ENCODE assay signal across 9 mouse cellular contexts in the genomic region with DNA sequence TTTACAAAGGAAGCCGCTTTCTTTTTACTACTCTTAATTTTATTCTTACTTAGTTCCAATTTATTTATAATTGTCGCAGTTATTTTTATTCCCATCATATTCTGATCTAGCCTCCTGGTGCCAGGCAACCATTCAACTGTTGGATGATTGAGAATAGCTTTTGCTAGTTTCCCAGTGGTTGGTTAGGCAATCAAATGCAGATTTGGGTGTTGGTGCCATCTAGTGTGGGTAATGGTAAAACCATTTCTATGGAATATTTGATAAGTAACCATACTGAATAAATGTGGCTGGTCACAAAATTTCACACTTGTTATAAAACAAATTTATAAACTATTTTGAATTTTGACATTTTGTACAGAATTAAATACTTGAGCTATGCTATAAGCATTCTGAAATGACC. TPM values are rescaled to one million over a fixed set of nuclear protein-coding genes. Genes with fewer than 3 reads are reported as not detected.
DNase-seq lines count a peak whose midpoint lies in the region; ATAC-seq and TF ChIP-seq lines count a peak whose summit lies in the region.
"Had no signal": no experiment of that assay in that cellular context is flagged by ENCODE, and none has a peak within 500 bp of the region (broad histone marks: within the 10 kb centered on the region; RNA-seq: fewer than 3 reads in every experiment).

No protein-coding gene starts in this region.

- ATAC-seq in hindbrain, embryonic 14.5 days (ENCODE audit: low FRiP score), result no peak; the same call in 1 of the 2 replicates
- no peak for ATAC-seq in hindbrain, embryonic 13.5 days (ENCODE audit: low FRiP score)

- no peak overlapping the region for H3K4me2 ChIP-seq in hindbrain, embryonic 14.5 days (replicated peaks)
- no peak overlapping the region for H3K4me2 ChIP-seq in hindbrain, embryonic 13.5 days
- H3K4me2 ChIP-seq: stomach, embryonic 15.5 days had no signal

- DNase-seq in hindbrain, embryonic 14.5 days (ENCODE audit: low spot score), result peak; percentile 60
- DNase-seq in thymus, adult 2 months, result peak; percentile 9
- no peak for DNase-seq in thymus, adult 18-20 months
- peak; percentile 17 for DNase-seq in c-Kit-positive CD71-positive TER-119-positive erythroid progenitor cells, embryonic 14.5 days (ENCODE audit: low spot score)
- peak; percentile 55 for DNase-seq in splenic B cell, adult 2 months (ENCODE audit: low read depth, low spot score)
- DNase-seq in gastrocnemius, postnatal 4 days (ENCODE audit: low spot score in 2 of 2), result no peak

- no peak overlapping the region for H3K4me3 ChIP-seq in hindbrain, embryonic 14.5 days (replicated peaks; ENCODE audit: low read length)
- no peak overlapping the region for H3K4me3 ChIP-seq in hindbrain, embryonic 13.5 days
- no peak overlapping the region for H3K4me3 ChIP-seq in thymus, adult 2 months (ENCODE audit: control insufficient read depth, insufficient read depth, low read length)
- H3K4me3 ChIP-seq: stomach, embryonic 15.5 days had no signal

- H3K27ac ChIP-seq in hindbrain, embryonic 14.5 days, result no peak overlapping the region
- H3K27ac ChIP-seq in hindbrain, embryonic 13.5 days, result no peak overlapping the region
- no peak overlapping the region for H3K27ac ChIP-seq in thymus, adult 2 months (ENCODE audit: control insufficient read depth, insufficient read depth, low read length)
- H3K27ac ChIP-seq: macrophage; stomach, embryonic 15.5 days had no signal

- H3K9ac ChIP-seq in hindbrain, embryonic 14.5 days, result no peak overlapping the region
- no peak overlapping the region for H3K9ac ChIP-seq in hindbrain, embryonic 13.5 days
- H3K9ac ChIP-seq: stomach, embryonic 15.5 days had no signal

- TF ChIP-seq CTCF in thymus, adult 2 months (IDR thresholded peaks at IDR 0.05; ENCODE audit: borderline replicate concordance, control insufficient read depth, extremely low read depth, insufficient read depth, low read length, poor library complexity), result no peak

- WGBS in hindbrain, embryonic 14.5 days, result 93% methylated on average over 2 of the region's 2 CpGs
- WGBS in hindbrain, embryonic 13.5 days, result 90% methylated on average over 2 of the region's 2 CpGs
- WGBS in thymus, adult 2 months, result 97% methylated on average over 2 of the region's 2 CpGs

- no peak for TF ChIP-seq POLR2A in thymus, adult 2 months (IDR thresholded peaks at IDR 0.05; ENCODE audit: control insufficient read depth, extremely low read depth, insufficient read depth, low read length, poor library complexity)

- no peaks in the 10 kb centered on the region for H3K9me3 ChIP-seq in hindbrain, embryonic 14.5 days (ENCODE audit: control insufficient read depth, low read length)
- no peaks in the 10 kb centered on the region for H3K9me3 ChIP-seq in hindbrain, embryonic 13.5 days
- H3K9me3 ChIP-seq: stomach, embryonic 15.5 days had no signal

- H3K27me3 ChIP-seq in hindbrain, embryonic 14.5 days (ENCODE audit: control insufficient read depth, insufficient read depth, low read length), result no peaks in the 10 kb centered on the region
- no peaks in the 10 kb centered on the region for H3K27me3 ChIP-seq in hindbrain, embryonic 13.5 days
- H3K27me3 ChIP-seq in thymus, adult 2 months (ENCODE audit: control insufficient read depth, insufficient read depth, low read length), result no peaks in the 10 kb centered on the region
- H3K27me3 ChIP-seq in splenic B cell, adult 2 months (ENCODE audit: control insufficient read depth, insufficient read depth, low read length, poor library complexity, severe bottlenecking), result no peaks in the 10 kb centered on the region
- H3K27me3 ChIP-seq: stomach, embryonic 15.5 days had no signal

- H3K4me1 ChIP-seq in hindbrain, embryonic 14.5 days (replicated peaks; ENCODE audit: control insufficient read depth, insufficient read depth, low read length), result 0 out of 2 replicates have a peak, but pooled peaks cover 7% of the 10 kb centered on the region
- peaks cover 6% of the 10 kb centered on the region for H3K4me1 ChIP-seq in hindbrain, embryonic 13.5 days (replicated peaks)
- H3K4me1 ChIP-seq in thymus, adult 2 months (replicated peaks; ENCODE audit: control insufficient read depth, insufficient read depth, low read length), result no peaks in the 10 kb centered on the region

- H3K36me3 ChIP-seq in hindbrain, embryonic 14.5 days (replicated peaks; ENCODE audit: control insufficient read depth, insufficient read depth), result peaks cover 15% of the 10 kb centered on the region
- H3K36me3 ChIP-seq in hindbrain, embryonic 13.5 days, result peaks cover 20% of the 10 kb centered on the region
- no peaks in the 10 kb centered on the region for H3K36me3 ChIP-seq in thymus, adult 2 months (ENCODE audit: control insufficient read depth, insufficient read depth, low read length)
- H3K36me3 ChIP-seq in splenic B cell, adult 2 months (ENCODE audit: control insufficient read depth, insufficient read depth, low read length, poor library complexity, severe bottlenecking), result no peaks in the 10 kb centered on the region
- H3K36me3 ChIP-seq: stomach, embryonic 15.5 days had no signal

RNA-seq across cellular contexts. Expression of a gene that starts 22.0 kb away (rescaled TPM):
- polyA plus RNA-seq in hindbrain, embryonic 14.5 days (2014; fragmentation: Nextera tagmentation; extraction: Ambion mirVana), result 112 and 120 TPM in 2 replicates
- 111 and 113 TPM in 2 replicates for polyA plus RNA-seq in hindbrain, embryonic 13.5 days (2015; fragmentation: Nextera tagmentation; extraction: Ambion mirVana)
- polyA plus RNA-seq in thymus, adult 2 months (2012; rRNA removed), result 81.6 and 97.8 TPM in 2 replicates
- total RNA-seq in gastrocnemius, postnatal 4 days (2021), result 100 to 1,000 TPM; 699 to 725 TPM

Comparison
In these comparisons a context has a peak if more than half of its experiments do, and no peak if none do; other contexts are left out.
1. DNase-seq: peak in hindbrain, embryonic 14.5 days (single experiment), thymus, adult 2 months (single experiment), c-Kit-positive CD71-positive TER-119-positive erythroid progenitor cells, embryonic 14.5 days (single experiment) and splenic B cell, adult 2 months (single experiment); none in thymus, adult 18-20 months (0 of 2) and gastrocnemius, postnatal 4 days (0 of 2).